Mouse (Mus musculus) liver, postnatal 0 days (tissue): Measurements from ENCODE around the gene Bak1.

Experiments used
- CTCF ChIP-seq: sonication (generic); IDR thresholded peaks from 2 replicates; pipeline ENCODE4 v1.5.1; 2016; ENCODE audit warnings: antibody characterized with exemption, low read depth
- EP300 ChIP-seq: IDR thresholded peaks from 2 replicates; pipeline ENCODE4 v1.6.1; 2016; ENCODE audit warnings: antibody characterized with exemption, low read depth, mild to moderate bottlenecking

GRCm38 (mm10) chr17:27011998-27012672 lies 16.7 kb downstream of the Bak1 start:
- TF ChIP-seq CTCF (peak; percentile 50; the same call in 1 of the 2 replicates), EP300 (no peak)
